Mouse (Mus musculus): ENCODE data around the gene Brd7. TPM values are rescaled to one million over a fixed set of nuclear protein-coding genes. Genes with fewer than 3 reads are reported as not detected.

Brd7 gene
- total RNA-seq, 2 experiments from 2014 or later, result 63.9 to 66.8 TPM

DNA sequence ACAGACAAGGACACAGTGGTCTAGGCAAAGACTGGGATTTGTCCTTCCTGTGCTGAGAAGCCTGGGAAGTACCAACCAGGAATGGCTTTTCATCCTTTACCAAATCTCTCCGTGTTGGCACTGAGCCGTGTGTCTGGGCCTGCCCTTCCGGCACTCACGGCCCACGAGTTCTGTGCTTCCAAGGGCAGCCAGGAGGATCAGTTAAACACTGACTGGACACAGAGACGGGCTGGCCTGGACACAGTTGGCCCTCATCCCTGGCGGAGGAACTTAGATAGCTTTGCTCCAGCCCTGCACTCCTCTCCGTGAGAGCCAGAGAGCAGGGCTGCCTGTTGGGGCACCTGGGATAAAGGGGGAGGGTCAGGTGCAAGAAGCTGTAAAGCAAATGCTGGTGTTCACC lies 49.0 kb downstream of the Brd7 start:
- no peak for DNase-seq (ENCODE audit: low spot score in 2 of 2)

DNA sequence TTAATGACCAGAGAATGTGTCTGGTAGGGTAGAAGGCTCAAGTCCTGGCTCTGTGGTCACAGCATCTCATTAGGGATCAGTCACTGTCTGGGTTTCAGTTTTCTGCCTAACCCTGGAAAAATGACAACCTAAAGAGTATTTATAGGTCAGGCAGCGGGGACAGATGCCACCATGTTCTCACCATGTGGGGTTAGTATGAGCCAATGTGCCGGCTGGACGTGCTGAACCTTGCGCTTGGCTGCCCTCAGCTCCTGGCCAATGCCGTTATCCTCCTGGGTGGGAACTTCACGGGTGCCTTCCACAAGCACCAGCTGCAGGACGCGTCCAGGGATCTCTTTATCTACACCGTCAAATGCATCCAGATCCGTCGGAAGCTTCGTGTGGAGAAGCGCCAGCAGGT lies 51.7 kb downstream of the Brd7 start:
- no peak for DNase-seq (ENCODE audit: low spot score in 2 of 2)

DNA sequence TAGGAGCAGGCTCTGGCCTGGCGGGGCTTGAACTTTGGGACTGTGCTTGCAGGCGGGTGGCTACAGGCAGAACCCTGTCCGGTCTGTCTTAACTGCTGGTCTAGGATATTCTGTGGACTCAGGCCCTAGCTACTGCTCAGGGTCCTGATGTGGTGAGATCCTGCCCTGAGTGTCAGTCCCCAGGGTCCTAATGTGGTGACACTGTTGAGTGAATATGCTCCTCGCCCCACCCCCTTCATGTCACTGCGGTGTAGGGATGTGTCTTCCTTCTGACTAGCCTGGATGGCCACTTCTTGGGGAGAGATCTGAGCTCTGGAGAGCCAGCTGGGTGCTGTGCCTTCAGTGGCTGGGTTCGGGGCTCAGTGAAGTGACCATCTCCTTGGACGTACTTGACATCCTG lies 52.1 kb downstream of the Brd7 start:
- DNase-seq (ENCODE audit: low spot score in 2 of 2), result no peak

DNA sequence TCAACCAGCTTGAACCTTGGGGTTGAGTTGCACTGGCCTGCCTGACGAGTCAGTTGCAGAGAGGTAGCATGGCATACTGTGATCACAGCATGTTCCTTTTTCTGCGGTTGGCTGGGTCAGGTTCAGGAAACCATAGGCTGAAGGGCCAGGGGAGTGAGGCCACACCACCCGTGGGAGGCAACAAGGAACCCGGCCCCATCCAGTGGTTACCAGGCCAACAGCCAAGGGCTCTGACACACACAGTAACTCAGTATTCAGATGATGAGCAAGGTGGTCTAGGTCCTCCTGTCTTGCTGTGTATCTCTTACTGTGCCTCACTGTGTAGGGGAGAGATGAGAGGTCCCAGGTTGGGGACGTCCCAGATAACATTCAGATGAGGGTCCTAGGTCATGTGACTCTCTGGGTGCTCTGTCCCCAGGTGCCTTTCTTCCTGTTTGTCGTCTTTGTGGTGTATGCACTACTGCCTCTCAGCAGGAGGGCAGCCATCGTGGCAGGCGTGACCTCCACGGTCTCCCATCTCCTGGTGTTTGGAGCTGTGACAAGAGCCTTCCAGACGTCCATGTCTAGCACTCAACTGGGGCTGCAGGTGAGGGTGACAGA lies 52.6 kb downstream of the Brd7 start:
- no peak for DNase-seq (ENCODE audit: low spot score in 2 of 2)

DNA sequence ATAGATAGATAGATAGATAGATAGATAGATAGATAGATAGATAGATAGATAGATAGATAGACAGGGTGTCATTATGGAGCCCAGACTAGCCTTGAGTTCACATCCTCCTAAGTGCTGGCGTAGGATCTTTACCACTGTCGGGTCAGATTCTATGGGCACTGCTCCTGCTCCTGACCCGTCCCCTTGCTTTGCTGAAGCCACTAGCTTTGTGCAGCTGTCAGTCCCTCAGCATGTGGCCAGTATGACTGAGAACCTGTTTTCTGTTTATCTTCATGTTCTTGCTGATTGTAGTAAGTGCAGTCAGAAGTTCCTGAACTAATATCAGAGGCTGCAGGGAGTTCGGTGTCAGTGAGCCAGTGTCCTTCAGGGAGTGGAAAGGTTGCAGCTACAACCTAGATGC lies 54.3 kb downstream of the Brd7 start:
- DNase-seq (ENCODE audit: low spot score in 2 of 2), result no peak

DNA sequence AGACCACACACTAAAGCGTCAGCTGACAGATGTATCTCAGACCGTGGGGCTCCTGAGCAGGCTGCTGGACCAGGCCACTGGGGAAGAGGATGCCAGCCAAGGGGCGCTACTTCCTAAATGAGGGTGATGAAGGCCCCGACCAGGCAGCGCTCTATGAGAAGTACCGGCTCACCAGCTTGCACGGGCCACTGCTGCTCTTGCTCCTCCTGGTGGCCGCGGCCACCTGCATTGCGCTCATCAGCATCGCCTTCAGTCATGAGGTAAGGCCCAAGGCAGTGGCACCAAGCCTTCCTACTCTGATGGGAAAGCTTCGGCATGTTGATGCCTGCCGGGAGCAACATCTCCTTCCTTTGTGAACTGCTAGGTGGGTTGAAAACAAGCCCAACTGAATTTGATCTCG lies 55.5 kb downstream of the Brd7 start:
- DNase-seq (ENCODE audit: low spot score in 2 of 2), result no peak

DNA sequence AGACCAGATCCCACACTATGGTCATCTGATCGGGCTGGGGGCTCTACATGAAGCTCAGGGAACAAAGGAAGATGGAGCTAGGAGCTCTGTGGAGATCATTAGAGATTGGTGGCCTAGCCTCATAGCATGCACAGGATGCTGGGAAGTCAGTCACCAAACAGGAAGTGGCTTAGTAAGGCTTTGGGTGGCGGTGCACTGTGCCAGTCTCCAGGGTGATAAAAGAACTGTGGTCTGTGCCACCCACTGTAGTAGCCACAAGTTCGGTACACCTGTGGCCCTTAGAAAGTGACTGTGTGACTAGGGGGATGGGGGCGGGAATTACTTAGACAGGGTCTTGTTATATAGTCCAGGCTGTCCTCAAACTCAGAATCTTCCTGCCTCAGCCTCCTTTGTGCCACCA lies 56.2 kb downstream of the Brd7 start:
- DNase-seq (ENCODE audit: low spot score in 2 of 2), result no peak

DNA sequence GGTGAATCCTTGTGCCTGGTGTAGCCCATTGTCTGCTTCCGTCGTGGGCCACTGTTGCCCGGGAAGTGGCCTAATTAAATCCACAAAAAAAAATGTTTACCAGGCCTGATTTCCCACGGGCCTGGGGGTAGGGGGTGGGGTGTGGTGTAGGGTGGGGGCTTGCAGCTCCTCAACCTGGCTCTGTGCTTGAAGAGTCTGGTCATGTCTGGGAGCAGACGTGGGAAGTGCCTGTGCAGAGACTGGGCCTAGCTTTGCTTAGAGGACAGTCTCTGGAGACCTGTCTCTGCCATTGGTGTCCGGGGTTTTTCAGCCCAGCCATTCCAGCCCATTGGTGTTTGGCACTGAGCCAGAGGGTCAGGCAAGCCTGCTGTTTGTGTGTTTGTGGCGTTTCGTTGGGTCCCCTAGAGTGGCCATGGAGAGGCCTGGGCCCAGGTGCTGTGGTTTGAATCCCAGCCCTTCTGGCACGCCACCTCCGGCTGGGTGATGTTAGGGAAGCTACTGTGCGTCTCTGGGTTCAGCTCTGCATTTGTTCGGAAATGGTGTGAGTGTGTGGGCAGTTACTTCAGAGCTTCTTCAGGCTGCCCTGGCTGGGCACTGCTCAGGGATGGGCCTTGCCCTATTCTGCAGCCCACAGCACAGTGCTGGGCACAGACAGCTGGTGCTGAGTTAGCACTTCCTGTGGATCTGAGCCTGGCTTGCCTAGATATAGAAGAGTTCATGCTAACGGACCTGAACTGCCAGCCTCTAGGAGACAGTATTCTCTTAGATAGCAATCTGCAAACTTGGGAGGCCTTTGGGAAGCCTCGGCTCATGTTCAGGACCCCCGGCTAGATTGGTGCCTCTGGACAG lies 60.2 kb downstream of the Brd7 start:
- no peak for DNase-seq (ENCODE audit: low spot score in 2 of 2)

DNA sequence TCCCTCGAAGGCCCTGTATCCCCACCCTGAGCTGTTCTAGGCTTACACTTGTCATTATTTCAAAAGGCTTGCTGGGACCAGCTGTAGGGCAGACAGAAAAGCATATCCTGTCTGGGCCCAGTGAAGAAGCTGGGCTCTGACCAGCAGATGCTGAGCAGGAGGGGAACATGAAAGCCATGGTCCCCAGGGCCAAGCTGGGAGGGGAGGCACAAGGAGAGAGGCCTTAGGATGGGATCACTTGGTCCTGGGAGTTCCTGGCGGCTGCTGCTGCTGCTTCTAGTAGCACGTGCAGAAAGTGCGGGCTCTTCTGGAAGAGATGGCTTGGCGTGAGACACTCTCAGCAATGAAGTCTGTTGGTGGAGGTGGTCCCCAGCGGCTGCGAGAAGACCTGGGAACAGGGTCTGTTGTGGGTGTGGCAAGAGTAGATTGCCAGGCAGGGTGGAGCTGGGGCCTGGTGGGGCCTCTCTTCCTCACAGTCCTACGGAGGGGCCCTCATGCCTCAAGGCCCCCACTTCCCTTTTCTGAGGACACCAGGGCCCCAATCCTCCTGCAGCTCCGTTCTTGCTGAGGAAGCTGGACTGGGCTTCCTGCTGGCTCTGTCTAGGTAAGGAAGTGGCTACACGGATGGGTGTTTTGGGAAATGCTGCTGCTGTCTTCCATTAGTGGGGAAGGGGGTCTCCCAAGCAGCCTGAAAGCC lies 61.9 kb downstream of the Brd7 start:
- peak in 1 of 2 experiments; percentile 13 for DNase-seq (ENCODE audit: low spot score in 2 of 2)

DNA sequence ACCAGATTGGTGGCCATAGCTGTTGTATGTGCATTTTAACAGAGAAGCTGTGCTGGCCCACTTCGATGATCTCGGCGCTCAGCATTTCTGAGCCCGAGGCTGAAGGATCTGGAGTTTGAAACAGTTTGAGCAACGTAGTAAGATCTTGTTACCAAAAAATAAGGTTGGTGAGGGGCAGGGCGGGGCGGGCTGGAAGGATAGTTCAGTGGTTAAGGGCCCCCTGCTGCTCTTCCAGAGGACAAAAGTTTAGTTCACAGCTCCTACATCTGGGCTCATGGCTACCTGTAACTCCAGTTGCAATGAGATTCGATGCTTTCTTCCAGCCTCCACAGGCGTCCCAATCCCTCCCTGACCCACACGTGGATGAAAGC lies 63.3 kb downstream of the Brd7 start:
- no peak for DNase-seq (ENCODE audit: low spot score in 2 of 2)

DNA sequence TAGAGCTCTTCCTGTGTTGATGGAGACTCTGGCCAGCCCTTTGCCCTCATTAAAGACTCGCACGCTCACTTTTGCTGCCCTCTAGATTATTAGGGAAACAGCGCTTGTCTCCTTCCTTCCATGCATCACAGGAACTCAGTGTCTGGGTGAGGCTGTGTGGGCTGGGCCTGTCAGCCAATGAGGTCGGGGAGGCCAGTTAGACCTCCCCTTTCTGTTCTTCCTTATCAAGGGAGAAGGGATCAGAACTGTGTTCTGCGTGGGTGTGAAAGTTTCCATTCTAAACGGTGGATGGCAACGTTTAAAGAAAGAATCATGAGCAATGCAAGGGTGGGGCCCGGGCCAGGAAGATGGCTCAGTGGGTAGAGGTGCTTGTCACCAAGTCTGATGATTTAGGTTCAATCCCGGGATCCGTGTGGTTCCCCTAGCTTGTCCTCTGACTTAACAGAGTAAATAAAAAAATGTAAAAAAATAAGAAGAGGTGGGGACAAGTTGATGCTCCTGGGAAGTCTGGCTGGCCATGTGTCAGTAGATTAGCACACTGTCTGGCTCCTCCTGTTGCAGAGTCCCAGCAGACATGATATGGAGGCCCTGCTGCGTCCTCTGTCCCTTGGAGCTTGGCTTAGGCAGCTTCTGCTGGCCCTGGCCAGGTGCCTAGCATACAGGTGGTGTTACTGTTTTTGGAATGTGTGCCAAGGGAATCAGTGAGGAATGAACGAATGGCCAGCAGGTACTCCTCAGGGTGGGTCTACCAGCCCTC lies 63.8 kb downstream of the Brd7 start:
- DNase-seq (ENCODE audit: low spot score in 2 of 2), result no peak

DNA sequence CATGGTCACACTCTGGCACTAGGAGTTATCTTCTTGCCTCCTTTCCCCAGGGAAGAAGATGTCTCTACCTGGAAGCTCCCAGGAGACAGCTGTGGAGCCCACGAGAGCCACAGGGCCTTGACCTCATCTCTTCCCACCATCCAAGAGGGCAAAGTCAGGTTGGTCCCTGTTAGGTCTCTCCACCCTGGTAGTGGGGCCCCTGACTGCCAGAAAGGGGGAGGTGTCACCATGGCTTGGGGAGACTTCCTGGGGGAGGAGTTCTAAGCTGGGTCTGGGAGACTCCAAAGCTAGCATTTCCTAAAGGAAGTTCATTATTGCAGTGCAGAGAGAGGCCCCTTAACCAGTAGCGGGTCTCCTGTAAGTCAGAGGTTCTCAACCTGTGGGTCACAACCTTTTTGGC lies 67.0 kb downstream of the Brd7 start:
- DNase-seq (ENCODE audit: low spot score in 2 of 2), result no peak

DNA sequence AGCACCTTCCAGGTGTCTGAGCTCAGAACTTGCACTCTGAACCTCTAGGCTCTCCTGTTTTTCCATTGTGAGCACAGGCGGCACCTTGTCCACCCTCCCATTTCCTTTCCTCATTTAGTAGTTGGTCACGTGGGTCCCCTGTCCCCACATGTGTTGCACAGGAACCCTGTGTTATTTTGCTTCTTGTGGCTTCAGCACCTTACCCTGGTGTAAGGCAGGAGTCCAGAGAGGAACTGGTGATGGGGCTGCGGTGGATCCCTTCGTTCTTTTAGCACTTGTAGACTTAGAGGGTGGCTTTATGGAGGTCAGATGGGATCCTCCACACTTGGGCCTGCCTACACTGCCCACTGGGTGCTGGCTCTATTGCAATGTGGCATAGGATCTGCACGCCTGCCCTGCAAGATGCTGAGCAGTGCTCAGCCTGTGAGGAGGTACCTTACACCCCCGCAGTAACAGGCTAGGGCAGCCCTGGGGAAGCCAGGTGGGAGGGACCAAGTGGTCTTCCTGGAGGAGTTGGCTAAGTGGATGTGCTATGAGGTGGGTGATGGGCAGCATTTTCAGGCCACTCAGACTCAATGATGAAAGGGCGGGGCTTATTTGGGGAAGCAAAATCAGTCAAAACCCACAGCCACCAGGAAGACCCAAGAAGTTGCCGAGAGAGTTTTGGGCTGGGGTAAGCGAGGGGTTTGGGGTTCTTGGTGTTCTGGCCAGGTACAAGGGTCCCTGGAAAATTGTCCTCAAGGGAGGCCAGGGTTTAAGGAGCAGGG lies 68.2 kb downstream of the Brd7 start:
- no peak for DNase-seq (ENCODE audit: low spot score in 2 of 2)

DNA sequence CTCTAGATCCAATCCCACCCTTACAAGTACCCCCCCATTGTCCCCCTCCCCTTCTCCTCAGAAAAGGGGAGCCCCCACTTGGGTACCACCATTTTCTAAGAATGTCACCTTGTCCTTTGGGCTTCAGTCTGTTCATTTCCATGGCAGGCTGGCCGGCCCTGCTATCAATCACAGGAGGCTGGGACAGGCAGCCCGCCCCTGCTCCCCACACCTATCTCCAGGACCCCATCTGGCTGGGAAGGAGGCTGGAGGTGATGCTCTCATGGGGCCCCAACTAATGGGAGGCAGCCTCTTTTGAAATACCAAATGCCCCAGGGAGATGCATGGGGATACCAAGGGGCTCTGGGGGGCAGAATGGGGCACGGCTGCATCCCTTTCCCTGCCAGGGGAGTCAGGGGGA lies 69.1 kb downstream of the Brd7 start:
- no peak for DNase-seq (ENCODE audit: low spot score in 2 of 2)

DNA sequence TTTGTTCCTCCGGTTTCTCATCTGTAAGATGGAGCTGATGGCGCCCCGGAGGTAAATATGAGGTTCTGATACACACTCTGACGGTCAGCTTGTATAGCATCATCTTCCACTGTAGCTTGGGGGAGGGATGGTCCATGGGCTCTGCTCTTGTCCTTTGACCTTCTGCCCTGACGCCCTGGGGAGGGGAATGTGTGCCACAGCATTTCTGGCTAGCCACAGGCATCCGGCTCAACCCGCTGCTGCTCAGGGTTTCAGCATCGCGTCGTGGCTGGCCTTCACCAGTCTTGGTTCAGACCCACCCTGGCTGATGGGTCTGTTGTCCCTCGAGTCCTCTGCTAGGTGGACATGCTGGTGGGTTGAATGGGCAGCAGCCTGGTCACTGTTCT lies 70.7 kb downstream of the Brd7 start:
- DNase-seq (ENCODE audit: low spot score in 2 of 2), result no peak

DNA sequence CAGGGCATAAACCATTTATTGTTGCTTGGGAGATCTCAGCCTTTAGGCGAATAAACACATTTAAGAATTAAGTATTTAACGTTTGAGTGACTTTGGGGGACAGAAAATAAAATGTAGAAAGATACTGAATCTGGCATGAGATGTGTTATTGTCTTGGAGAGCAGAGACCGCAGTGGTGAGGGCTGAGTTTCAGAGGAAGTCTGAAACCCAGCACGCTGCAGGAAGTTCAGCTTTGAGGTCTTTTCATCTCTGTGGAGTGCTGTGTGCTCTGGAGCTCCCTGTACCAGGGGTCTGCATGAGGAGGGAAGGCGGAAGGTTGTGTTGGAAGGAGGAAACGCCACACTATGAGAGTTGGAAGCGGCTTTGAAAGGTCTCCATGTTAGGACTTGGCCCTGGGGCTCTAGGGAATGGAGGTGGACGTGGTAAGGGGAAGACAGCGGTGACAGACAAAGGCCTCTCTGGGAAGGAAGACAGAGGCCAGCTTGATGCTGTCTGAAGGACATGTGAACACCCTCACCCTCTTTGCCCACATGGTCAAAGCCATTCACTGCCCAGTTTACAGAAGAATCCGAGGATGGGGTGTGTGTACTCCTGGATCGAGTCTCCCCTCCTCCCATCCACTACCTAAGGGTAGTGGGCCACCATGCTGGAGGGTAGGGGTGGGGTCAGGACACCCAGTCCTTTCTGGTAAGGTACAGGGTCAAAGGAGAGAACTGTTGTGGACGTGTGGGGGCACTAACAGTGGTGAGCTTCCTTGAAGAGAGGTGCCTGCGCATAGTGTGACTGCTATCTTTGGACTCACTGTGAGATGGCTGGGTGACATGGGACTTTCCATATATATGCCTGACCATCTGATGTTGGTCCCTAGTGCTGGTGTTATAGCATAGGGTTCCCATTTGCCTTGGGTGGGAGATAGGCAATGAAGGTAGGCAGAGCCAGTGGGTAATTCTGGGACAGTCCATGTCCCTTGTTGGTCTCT lies 71.4 kb downstream of the Brd7 start:
- DNase-seq (ENCODE audit: low spot score in 2 of 2), result no peak

DNA sequence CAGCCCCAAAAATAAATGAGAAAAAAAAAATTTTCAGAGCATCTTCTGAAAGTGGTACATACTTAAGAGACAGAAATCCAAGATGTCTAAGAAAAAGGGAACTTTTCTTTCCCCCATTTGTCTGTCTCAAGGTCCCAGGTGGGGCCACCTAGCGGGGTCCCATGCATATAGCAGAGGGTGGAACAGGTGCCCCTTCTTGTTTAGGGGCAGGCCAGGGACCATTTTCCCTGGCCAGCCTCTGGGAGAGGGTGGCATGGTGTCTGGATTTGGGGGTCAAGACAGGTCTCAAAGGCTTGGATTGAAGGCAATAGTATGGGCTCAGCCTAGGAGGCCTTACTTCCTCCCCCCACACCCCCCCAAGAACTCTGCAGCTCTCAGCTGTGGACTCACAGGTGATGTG lies 72.1 kb downstream of the Brd7 start:
- DNase-seq (ENCODE audit: low spot score in 2 of 2), result no peak

DNA sequence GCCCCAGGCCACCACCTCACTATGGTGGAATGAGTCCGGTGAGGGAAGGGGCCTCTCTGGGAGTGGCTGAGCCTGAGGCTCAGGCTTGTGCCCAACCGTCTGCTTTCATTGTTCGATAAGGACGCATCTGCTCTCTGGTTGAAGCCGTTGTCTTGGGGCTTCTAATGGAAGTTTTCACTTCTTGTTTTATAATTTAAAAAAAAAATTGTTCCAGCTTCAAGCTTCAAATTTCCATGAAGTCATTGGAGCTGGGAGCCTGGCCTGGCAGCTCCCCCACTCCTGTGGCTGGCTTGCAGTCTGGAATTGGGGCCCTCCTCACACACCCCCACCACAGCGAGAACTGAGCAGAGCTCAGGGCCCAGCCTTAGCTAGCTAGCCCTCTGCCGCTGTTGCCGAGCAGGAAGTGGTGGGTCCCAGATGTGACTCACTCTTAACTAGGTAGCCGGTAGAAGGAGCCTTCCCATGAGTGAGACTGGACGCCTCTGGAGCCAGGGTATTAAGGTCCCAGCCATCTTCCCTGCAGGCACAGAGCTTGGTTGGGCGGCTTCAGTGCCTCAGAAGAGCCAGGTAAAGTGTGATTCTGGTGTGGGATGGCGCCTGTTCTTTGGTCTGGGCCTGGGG lies 73.3 kb downstream of the Brd7 start:
- no peak for DNase-seq (ENCODE audit: low spot score in 2 of 2)

DNA sequence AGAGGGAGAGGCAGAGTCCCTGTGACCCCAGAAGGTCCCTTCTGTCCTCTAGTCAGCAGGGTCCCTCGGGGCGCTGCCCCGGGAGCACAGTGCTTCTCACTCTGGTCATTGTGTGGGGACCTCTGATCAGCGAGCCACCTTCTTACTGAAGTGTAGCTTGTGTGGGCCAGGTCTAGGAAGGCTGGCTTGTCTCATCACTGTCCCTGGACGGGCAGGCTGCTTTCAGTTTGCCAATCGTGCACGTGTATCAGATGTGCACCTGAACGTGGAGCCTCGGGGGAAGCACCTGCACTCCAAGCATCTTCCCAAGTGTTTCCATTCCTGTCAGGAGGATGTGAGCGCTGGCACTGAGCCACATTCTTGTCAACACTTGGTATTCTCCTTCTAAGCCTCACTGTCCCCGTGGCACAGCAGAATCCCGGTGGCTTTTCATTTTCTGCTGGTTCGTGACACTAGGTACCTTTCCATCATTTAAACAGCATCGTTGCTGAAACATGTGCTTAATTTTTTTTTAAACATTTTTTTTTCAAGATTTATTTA lies 75.5 kb downstream of the Brd7 start:
- DNase-seq (ENCODE audit: low spot score in 2 of 2), result no peak
